Mouse (Mus musculus) MEL (cell line): Measurements from ENCODE around the gene Gucd1.

ENCODE experiments used
- CTCF ChIP-seq, 3 experiments: IDR thresholded peaks in 2 of 3; conservative IDR thresholded peaks in 1 of 3; 2 replicates each; pipeline ENCODE4 v1.5.1; 2011 to 2012; ENCODE audit warnings: low read length in 3 of 3, low read depth in 2 of 3, mild to moderate bottlenecking in 2 of 3, improper control_type of control experiment in 1 of 3, inconsistent platforms in 1 of 3, mixed read lengths in 1 of 3, moderate library complexity in 1 of 3; ENCODE audit not compliant: control insufficient read depth in 1 of 3, insufficient read depth in 1 of 3, poor library complexity in 1 of 3, severe bottlenecking in 1 of 3
- EP300 ChIP-seq, 2 experiments: IDR thresholded peaks; 2 replicates each; pipeline ENCODE4 v1.6.1; 2011; ENCODE audit warnings: improper control_type of control experiment in 2 of 2, low read length in 2 of 2, low read depth in 1 of 2, mild to moderate bottlenecking in 1 of 2
- MAZ ChIP-seq: IDR thresholded peaks from 2 replicates; pipeline ENCODE4 v1.6.1; 2012; ENCODE audit warnings: low read depth, mild to moderate bottlenecking, inconsistent platforms, low read length, improper control_type of control experiment
- POLR2A ChIP-seq, 2 experiments: IDR thresholded peaks; 2 replicates each; pipeline ENCODE4 v1.6.1; 2011 to 2012; ENCODE audit warnings: low read length in 2 of 2, mild to moderate bottlenecking in 2 of 2, control low read depth in 1 of 2, improper control_type of control experiment in 1 of 2, low read depth in 1 of 2, moderate library complexity in 1 of 2; ENCODE audit not compliant: control insufficient read depth in 1 of 2, insufficient read depth in 1 of 2, poor library complexity in 1 of 2
- POLR2AphosphoS2 ChIP-seq: IDR thresholded peaks from 2 replicates; pipeline ENCODE4 v1.6.1; 2011; ENCODE audit warnings: low read length, improper control_type of control experiment
- ZNF384 ChIP-seq: IDR thresholded peaks from 2 replicates; pipeline ENCODE4 v1.6.1; 2012; ENCODE audit warnings: low read depth, mild to moderate bottlenecking, inconsistent platforms, low read length, improper control_type of control experiment

DNA sequence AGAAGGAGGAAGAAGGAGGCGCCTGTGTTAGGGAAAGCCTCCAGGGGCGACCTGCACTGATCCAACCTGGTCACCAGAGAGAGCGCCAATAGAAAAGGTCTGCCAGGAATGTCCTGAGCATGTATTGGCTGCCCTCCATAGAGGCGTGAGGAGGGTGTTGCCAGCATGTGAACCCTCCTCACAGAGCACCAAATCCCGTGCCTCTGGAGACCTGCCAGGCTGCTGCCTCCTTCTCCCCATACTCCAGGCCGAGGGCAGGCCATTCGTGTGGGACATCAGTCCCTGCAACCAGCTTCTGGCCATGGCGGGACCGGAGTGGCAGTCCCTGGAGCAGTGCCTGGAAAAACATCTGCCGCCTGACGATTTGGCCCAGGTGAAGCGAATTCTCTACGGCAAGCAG is 111.0 kb downstream of the Gucd1 start:
- TF ChIP-seq POLR2A (IDR thresholded peaks at IDR 0.05; ENCODE audit: control insufficient read depth in 1 of 2, insufficient read depth in 1 of 2, low read depth in 1 of 2, low read length in 2 of 2, poor library complexity in 1 of 2) (no peak), ZNF384 (no peak), CTCF (IDR thresholded peaks at IDR 0.05 in 2 of 3, conservative IDR thresholded peaks at IDR 0.05 in 1 of 3; ENCODE audit: control insufficient read depth in 1 of 3, insufficient read depth in 1 of 3, low read depth in 2 of 3, low read length in 3 of 3, poor library complexity in 1 of 3, severe bottlenecking in 1 of 3) (no peak), EP300 (IDR thresholded peaks at IDR 0.05; ENCODE audit: low read depth in 1 of 2, low read length in 2 of 2) (no peak), MAZ (no peak), POLR2AphosphoS2 (no peak)
